Mouse (Mus musculus) testis, postnatal 14 days (tissue): ENCODE measurements at regions not wholly inside any gene's neighbourhood (a gene's known extent, or its start where the extent isn't known, plus 50 kb on each side); places are given as distances from the start of the nearest gene placed in this dataset.
"Not testable (repeated sequence)": the region's sequence is repeated elsewhere in the genome, so short reads cannot be mapped to it uniquely, and the experiment has no call there.

Experiments
- DNase-seq: peaks from one replicate; pipeline ENCODE4 v3.0.0; 2021; ENCODE audit warnings: low spot score

DNA sequence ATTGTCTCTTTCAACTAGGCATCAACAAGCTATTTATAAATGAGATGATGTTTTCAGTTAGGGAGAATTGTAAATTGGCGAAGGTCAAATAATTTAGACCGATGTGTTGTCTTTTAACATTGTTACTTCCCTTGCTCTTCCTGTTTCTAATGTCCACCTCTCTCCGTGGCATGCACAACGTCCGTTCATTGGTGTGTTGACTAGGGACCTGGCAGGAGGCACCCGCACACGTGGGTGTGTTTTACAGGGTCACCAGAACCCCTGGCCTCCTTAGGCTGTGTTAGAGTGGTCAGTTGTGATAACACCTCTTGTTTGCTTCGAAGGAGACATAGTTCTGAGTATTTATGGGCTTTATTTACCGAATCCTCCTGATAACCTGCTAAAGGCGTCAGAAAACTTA, 222.8 kb downstream of the Brms1l start:
- no peak for DNase-seq

DNA sequence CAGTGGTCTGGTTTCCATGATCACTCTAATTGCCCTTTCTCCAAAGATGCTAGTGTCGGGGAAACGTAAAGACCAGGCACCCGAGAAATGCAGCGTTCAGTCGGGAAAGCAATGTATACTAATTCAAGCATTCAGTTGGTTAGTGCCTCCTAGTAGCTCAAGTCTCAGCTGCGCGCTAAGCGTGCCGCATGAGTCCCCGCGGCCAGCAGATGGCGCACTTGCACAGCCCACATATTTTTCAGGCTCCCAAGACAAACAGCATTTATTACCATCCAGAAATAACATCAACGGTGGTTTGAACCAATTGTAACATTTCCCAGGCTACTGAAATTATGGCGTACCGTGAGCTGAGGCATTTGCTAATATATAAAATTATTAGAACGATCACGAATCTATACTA, 222.3 kb downstream of the Brms1l start:
- DNase-seq = peak; percentile 67

DNA sequence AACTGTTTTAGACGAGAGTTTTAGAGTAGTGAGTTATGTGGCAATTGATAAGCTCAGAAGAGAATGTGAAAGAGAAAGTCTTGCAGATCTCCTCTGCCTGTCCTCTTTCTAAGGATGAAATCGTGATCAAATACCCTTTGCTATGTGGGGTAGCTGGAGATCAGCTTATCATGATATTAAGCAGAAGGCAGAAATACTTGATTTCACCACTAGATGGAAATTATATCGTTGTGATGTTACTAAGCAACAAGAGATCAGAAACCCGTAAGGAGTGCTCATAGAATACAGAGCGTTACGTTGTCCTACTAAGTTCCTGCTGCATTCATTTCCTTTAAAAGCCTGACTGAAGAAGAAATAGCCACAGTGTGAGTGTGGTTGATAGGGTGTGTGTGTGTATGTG, 219.3 kb downstream of the Brms1l start:
- no peak for DNase-seq

DNA sequence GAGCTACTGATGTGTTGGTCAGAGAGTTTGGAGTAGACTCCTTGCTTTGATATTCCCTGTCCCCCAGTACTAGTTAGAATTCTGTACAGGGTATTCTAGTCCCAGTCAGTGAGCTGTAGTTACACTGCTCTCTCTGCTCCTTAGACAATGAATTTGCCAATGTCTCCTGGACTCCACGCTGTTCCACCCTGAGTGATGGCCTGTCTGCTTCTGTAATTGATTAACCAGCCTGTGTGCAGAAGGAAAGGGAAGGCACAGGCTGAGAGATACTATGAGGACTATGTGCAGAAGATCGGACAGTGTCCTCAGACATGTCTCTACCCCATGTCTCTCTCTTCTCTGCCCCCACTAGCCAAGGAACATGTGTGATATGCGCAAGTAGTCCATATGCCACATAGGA, 209.9 kb downstream of the Brms1l start:
- DNase-seq = no peak

DNA sequence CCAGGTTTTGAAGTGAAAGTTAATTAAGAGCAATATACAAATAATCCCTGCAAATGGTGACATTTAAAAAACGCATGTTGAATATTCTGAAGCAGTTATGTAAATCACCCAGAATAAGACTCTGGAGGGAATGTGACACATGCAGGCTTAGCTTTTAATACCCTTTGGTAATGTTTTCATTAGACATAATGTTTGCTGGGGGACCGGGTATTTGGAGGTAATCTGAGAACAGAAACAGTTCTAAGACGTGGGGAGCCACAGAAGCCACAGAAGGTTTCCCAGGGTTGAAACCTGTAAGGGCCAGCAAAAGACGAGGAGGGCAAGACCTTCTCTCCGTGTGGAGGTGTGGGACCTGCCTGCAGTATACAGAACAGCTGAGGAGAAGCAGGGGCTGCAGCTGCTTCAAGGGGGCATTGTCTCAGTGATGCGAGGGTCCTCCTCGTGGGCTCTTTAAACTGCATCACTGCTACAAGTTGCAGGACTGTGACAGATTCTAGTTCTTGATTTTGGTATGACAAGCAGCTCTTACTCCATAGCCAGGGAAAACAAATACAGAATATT, 184.9 kb downstream of the Brms1l start:
- DNase-seq = no peak

DNA sequence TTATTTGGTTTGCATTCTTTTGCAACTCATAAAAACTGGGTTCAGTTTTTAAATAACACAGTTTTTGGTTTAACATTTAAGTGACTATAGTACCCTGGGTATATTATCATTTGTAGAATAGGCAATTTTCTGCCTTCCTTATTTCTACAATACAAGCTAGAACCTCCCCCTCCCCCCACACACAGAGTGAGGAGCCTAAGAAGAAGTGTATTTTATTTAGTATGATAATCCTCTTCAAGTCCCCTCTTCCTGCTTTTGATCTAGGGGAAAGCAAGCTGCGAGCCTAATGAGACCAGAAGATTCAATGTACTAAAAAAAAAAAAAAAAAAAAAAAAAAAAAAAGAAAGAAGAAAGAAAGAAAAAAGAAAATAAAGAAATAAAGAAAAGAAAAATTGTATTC, 184.4 kb downstream of the Brms1l start:
- DNase-seq = no peak

DNA sequence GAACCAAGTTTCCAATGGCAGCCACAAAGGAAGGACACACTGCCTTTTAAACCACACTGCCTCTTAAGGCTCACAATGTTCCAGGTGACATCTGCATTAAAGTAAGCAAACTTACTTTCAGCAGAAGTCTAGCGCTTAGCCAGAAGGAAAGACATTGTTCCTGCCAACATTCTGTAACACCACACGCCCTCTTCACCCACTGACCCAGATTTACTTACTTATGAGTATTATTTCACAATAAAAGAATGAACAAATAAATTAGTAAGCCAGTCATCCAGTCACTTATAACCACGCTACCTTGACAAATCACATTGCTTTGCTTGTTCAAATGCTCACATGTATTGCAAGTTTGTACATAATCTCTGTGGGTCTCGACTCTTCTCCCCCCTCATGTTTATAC, 173.9 kb downstream of the Brms1l start:
- DNase-seq = no peak

DNA sequence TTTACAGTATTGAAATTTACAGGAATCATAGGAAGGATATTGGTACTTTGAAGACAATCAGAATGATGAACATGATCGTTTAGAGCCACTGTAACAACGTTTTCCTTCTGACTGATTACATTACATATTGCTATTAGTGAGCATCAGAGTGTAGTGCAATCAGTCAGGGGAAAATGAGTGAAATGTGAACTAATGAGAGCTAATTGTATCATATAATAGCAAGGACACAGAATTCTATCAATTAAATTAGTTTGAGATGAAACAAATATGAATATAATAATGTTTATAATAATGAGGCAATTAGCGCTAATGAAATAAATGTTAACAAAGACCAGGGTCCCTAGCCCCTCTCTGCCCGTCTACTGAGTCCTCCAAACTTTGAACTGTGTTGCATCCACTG, 169.7 kb downstream of the Brms1l start:
- DNase-seq = no peak

DNA sequence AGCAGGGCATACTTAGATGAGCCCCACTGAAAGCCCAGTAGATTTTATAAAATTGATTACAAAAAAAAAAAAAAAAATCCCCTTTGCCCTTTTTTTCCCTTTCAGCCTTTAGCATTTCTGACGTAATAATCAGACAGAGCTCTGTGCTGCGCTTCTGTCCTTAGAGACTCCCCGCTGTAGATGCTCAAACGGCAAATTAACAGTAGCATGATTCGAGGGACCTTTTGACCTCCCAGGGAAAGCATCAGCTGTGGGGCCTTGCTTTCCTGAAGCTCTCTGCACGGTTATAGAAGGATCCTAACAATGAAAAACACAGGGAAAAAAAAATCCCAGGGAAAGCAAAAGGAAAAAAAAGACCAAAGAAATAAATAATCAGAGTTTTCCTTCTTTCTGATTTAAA, 169.2 kb downstream of the Brms1l start:
- DNase-seq = no peak

DNA sequence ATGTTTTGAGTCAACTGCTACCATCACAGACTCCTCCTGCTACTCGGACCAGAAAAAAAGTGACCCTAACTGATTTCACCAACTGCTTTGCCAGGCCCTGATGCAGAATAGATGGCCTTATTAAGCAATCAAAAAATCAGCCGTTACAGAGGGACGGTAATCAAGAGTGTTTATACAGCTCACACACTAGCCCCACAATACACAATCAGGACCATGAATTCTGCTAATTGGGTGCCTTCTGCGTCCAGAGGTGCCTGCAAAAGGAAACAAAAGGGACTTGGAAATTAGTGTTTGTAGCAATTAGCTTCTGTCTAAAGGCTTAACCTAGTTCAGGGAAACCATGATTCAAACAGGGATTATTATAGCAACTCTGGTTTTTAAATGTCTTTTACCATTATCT, 168.4 kb downstream of the Brms1l start:
- DNase-seq = no peak

DNA sequence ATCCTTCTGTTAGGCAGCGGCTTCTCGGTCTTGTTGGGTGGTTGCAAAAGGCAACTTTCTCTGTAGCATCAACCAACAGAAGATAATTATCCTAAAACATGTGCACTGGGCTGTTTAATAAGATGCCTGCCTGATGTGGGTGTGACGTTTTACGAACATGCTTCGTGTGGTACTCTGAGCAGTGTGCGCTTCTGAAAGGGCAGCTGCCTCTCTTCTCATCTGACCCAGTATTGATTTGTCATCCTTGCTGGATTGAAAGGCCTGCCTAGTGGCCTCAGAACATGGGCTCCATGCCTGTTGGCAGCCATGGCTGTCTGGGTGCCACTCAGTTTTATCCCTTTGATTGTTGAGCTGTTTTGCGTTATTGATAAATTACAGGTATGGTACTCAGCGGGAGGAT, 167.4 kb downstream of the Brms1l start:
- no peak for DNase-seq

DNA sequence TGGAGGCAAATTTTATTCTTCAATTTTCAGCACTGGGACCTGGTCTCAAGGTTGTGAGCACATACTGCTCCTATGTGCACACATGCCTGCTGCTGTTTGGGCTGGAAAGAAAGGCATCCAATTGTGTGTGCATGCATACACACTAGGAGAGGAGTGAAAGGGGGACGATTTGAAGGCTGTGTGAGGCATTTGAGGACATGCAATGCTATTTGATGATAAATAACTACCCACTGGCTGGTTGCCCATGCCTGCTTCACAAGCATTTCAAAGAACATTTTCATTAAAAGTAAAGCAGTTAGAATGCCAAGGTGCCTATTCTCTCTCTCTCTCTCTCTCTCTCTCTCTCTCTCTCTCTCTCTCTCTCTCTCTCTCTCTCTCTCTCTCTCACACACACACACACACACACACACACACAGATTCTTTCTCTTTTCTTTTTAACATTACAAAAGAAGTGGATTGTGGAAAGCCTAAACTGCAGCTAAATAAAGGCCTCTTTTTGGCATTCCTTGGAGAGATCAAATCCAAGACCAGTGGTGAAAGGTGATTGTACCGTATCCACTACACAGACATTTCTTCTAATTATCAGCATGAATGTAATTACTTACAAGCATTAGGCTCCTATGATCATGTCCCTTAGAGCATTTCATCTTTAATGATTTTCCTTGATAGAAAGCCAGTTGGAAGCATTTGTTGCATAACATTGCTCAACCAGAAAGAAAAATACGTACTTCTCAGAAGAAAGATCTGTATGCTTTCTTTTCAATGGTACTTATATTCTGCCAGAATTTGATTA, 160.7 kb downstream of the Brms1l start:
- no peak for DNase-seq

DNA sequence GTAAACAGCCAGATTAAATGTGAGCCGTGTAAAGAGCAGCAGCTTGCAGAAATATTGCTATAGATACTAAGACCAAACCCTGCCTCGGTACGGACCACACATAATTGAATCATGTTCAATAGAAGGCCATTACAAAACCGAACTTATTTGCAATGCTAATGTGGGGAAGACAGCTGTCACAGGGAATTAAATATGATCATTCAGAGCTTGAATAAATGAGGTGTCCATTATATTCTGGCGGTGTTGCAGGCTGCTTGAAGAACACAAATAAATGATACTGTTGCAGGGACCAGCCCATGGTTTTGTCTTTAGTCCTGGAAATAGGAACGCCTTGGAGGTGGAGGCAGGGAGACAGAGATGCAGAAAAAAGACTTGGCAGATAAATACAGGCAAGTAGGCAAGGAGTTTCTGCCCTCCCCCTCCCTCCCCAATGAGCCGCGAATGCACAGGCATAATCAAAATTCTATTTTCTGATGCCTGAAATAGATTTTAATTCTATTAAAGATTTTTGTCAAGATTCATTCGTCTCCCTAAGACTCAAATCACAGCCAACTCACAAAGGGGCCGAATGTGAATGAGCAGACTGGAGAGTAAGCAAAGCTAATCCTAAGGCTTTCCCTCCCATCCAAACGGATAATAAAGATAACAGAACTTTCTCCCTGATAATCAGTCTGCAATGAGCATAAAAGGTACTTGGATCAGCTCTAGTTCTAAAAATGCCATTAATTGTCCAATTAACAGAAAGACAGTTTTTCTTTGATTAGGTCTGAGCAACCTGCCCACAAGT, 147.6 kb downstream of the Brms1l start:
- DNase-seq = no peak

DNA sequence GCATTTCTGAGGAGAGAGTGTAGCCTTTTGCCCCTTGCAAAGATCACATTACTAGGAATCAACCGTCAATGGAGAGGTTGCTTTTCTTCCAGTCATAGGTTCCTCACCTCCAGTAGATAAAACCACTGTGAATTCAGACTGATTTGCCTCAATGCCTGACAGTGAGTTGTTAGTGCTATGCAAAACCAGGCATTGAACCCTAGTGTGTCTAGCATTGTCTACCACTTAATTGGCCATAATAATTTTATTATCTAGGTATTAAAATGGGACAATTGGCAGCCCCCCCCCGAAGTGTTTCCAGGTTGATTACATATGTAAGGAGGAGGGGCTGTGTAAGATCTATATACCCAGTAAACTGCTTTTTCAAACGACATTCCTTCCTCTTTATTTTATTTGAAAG, 147.0 kb downstream of the Brms1l start:
- DNase-seq = no peak

DNA sequence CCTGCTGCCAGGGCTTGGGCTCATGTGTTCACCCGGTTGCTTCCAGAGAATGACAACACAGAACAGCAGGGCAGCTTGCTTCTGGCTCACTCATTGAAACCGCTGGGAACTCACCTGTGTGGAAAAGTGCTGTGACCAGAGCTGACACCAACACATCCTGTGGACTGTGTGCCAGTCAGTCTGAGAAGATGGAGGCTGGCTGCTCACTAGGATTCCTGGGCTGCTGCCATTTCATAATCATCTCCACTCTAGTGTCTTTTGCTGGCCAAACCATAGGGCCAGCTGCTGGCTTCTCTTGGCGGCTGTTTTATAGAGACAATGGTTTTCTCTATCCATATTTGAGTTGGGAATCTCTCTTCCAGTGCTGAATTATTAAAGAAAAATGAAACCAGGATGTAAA, 138.1 kb downstream of the Brms1l start:
- no peak for DNase-seq

DNA sequence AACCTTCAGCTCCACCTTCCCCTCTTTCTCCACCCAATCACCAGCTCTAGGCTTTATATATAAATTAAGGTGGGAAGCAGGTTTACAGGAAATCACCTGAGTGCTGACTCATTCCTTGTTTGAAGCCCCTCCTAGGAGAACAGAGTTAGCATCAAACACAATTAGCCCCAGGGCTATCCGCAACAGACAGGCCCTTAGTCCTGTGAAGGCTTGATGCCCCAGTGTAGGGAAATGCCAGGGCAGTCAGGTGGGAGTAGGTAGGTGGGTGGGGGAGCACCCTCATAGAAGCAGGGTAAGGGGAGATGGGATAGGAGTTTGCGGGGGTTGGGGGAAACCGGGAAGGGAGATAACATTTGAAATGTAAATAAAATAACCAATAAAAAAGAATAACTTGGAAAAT, 123.2 kb downstream of the Brms1l start:
- DNase-seq = not testable (repeated sequence)

DNA sequence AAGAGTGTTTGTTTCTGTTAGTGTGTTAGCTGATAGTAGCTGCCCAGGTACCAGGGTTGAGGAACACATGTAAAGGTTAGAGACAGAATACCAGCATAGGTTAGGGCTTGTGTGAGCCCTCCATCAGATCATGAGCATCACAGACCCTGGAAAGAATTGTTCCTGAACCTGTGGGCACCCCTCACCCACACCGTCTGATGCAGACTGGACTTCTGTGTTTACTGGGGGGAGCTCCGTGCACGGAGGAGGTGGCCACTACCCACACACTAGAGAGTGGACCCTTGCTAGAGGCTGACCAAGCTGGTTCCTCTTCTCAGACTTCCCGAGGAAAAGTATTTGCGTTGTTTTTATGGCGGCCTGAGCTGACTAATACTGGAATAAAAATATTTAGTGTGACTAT, 104.4 kb downstream of the Brms1l start:
- DNase-seq = no peak

DNA sequence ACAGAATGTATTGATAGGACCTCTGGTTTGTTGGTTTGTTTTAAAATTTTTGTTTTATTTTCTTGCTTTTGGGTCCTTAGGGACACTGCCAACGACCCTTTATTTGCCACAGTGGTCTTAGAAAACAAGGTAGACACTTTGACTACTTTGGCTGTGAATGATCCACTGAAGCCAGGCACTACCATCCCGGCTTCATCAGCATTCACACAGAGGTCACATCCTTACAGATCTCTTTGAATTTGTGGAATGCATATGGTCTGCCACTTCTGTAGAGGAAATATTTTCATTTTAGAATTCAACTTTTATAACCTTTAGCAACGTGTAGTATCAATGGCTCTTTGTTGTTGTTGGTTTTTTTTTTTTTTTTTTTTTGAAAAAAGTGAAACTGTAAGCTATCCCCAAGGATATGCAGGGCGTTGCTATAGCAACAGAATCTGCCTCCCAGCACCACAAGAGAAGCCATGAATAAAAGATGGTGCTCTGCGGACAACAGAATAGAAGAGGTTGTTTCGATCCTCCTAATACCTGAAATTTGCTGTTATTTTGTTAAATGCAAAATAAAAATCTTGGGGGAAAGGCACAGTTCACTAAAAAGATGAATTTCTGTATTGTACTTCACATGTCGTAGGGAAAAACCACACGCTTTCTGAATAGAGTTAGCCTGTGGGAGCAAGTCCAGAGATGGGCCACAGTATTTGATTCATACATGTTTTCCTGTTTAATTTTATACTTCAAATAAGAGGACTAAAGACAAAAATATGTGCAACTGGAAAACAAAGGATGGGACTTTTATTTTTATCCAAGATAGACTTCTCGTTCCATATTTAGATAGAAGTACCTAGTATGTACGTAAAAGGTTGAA, 103.4 kb downstream of the Brms1l start:
- no peak for DNase-seq

DNA sequence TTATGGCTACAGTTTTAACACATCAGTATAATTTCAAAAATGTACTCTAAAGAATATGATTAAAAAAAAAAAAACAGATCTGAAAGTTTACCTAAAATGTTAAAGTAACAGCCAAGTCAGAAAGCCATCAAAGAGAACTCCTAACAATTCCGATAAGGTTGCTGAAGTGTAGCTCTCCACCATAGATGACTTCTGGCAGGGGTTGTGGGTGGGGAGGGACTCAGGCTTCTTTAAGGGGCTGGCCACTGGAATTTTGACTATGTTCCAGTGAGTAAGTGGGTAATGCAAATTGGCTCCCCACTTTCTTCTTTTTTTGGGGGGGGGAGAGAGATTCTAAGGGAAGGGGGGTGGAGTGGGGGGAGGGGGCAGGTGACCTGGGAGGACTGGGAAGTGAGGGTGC, 98.0 kb downstream of the Brms1l start:
- DNase-seq = no peak

DNA sequence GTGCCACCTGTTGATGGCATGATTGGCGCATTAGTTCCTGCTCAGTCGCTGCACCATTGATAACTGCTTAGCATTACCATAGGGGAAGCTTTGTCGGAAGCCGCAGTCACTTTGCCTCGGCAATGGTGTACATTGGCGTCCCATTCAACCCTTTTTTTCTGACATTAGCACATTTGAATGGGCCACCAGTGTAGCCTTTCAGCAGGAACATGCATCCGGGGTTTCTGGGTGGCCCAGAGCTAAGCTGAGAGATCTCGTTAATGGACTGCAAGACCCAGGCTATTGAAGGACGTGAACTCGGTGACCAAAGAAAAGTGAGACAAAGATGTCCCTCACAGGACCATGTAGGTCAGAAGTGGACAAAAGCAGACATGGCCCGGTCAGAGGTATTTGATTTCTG, 97.3 kb downstream of the Brms1l start:
- no peak for DNase-seq

DNA sequence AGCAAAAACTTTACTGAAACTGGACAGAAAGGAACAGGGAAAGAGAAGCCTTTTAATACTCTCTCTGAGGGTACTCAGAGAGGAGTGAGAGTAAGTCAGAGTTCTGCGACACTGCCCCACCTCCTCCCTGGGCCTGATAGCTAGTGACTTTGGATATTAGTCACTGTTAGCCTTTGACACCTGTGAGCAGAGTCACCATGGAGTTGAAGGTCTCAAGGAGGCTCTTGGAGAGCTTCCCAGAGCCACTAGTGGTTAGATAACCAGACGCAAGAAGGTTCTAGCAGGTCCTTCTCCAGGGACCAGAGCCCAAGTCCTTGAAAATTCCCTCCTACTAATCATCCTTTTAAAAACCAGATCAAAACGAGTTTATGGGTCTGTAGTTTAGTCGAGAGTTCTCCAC, 94.3 kb downstream of the Brms1l start:
- DNase-seq = no peak

DNA sequence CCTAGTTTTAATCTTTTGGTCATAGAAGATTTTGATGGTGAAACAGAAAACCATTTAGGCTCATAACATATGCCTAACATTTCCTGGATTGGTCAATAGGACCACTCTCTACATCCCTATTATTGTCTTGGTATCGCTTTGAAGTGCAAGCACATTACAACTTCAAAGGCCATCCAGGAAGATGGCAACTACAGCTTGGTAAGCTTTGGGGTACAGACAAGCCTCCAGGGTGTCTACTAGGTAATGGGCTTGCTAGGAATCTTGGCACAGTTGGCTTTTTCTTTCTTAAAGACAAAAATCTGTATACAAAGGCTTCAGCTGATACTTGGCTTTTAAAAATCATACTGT, 90.8 kb downstream of the Brms1l start:
- no peak for DNase-seq
